Mouse (Mus musculus) spleen, postnatal 36 days (tissue): ENCODE results near the gene Fam155a.

Source experiments
- DNase-seq, 2 experiments: peaks; one replicate each; pipeline ENCODE4 v3.0.0; 2022; ENCODE audit warnings: low spot score in 2 of 2, mixed read lengths in 1 of 2

Gene Fam155a

DNA sequence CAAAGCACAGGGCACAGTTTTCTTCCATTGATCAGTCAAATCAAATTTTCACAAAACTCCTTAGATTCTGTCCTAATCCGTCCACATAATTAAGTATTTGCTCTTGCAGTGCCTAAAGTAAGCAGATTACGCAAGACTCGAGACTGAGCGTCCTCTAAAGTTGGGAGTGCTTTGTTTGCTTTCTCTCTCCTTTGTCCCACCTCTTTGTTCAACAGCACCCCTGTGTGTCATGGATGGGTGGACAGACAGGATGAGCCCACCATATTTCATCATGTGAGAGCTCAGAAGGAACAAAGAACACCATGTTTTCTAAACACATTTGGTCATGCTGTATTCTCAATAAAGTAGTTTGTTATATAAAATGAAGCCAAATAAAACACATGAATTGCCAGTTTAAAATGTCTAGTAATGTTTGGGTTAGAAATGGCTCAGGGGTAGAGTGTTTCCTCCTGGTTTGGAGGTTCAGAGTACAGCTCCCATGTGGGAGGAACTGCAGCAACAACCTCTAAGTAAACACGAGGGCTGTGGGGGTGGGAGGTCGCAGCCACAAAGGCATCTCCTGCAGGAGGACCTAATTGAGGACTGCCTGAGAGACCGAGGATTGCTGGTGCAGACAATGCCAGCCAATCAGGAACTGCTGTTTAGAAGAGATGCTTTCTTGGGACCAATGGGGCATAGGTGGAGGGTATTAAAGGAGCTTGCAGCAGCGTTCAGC lies 482.8 kb downstream of the Fam155a start:
- DNase-seq, result no peak

DNA sequence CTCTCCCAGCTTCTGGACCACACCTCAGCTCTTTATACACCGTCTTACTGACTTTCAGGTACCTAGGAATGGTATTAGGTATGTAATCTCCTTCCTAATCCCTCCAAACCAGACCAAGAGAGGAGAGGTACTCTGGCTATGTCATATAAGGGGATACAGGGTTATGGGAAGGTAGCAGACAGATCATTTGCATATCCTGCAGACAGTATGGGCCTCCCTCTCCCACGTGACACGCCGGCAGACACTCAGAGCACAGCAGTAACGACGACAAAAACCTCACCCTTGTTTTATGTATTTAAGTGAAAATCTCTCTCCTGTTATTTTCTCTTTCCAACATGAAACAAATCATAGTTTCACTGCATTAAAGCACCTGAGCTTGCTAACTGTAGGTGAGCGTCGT lies 496.8 kb downstream of the Fam155a start:
- DNase-seq, result no peak

DNA sequence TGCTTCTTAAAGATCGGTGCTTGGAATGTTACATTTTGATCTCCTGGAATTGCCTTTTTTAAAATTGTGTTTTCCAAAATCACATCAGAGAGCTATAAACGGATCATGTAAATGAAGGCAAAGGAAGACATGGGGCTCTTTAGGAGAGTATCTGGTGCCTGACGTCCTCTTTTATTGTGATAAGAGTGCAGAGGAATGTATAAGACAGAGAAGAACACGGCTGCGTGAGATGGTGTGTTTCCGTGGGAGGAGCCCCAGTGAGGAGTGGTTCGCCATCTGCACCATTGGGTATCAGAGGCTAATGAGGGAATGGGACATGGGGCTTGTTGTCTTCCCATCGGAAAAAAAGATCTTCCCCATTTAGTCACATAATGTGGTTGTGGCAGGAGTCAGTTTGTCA lies 506.6 kb downstream of the Fam155a start:
- no peak for DNase-seq

DNA sequence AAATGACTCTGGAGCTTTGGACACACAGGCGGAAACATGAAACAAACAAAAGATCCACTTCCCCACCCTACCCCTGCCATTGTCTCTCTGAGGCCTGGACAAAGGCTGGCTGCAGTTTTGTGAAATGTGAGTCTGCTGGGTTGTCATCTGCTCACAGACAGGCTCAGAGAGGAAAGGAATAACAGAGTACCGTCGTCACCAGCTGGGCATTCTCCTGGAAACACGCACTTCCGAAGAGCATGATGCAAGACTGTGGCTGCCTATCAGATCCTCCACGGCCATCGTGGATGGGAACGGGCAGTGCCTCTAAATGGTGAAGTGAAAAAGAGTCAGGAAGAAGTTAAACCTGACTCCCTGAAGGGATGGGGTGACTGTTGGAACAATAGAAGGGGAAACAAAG lies 509.4 kb downstream of the Fam155a start:
- DNase-seq, result no peak

DNA sequence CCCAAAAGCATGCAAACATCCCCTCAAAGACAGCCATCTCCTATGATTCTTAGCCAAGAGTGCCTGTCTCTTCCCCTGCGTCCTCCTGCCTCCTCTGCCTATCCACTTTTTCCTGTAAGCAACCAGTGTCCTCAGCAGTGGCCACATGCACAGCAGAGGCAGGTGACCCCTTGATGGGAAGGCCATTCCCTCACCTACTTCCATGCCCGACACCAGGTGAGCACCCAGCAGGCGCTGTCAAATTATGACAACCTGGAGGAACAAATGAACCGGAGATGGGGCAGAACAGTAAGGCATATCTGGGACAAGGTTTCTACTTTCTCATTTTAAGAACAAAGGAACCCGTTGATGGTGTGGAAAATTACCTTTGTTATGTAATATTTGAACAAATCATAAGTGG lies 515.6 kb downstream of the Fam155a start:
- no peak for DNase-seq

DNA sequence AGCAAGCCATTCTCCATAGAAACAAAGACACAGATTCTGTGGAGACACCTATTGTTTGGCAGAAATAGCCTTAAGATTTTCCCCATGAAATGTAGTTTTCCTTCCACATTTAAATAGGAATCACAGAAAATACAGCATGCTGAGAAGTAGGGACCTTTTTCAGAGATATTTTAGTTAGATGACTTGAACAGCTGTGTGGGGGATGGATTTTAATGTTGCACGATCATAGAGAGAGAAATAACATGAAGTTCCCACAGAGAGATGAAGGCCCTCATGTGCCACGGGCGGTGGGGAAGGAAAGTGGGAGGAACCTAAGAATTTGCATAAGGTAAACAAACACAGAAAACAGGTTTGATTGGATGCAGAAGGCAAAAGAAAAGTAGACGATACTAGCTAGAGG lies 518.0 kb downstream of the Fam155a start:
- no peak for DNase-seq

DNA sequence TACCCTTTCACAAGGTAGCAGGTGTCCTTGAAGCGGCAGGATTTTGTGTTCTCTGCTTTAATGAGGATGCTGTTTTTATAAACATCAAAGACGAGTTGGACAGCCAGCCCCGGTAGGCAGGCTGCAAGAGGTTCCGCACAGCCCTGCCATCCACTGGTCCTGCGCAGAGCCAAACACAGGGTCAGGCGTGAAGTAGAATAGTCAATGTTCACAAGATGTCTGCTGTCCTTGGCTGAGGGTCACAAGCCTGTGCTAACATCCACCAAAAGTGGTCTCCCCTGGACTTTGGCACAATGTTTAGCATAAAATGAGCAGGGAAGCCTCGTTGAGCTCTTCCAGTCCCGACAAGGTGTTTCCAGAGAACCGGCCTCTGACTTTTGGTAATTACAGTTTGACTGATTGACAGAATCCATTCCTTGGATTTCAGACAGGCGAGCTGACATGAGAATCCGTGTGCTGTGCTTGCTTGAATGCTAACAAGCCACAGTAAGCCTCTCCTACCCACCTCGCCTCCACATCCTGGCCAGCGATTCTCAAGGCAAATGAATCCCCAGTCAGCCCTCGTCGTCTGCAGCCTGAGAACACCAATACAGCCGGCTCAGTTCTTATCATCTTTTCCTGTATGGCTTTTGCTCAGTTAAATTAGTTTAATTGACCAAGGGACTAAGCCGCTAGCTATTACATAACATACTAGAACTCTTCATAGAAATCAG lies 522.7 kb downstream of the Fam155a start:
- DNase-seq, result no peak

DNA sequence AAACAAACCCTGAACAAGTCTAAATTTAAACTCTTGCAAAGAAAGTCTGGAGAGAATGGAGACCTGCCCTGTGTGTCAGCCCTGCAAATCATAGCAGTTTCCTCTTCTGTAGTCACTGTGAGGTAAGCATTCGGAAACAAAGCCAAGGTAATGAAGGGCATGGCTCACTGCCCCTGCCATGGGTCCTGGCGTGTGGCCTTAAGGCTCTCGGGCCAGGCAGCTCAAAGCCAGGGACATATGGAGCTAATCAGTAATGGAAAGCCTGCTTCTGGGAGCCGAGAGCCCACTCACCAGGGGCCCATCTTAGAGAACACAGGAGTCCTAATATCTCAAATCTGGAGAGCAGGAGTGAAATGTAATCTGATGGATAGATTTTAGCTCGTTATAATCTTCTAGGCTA lies 525.0 kb downstream of the Fam155a start:
- no peak for DNase-seq

DNA sequence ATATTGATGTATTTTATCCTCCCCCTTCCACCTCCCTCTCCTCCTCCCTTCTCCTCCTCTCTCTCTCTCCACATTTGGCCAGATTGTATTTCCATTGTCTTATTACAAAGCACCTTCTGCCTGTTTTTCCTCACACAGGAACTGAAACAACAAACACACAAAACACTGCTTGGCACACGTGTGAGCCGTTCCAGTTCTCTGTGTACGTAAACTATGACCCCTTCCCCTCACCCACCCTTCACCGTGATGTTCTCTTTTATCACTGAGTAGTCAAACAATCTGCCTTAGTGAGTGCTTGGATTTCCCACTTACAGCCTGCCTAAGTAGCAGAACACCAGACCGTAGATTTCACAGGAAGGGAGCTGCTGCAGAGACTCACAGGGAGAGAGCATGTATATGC lies 530.0 kb downstream of the Fam155a start:
- no peak for DNase-seq

DNA sequence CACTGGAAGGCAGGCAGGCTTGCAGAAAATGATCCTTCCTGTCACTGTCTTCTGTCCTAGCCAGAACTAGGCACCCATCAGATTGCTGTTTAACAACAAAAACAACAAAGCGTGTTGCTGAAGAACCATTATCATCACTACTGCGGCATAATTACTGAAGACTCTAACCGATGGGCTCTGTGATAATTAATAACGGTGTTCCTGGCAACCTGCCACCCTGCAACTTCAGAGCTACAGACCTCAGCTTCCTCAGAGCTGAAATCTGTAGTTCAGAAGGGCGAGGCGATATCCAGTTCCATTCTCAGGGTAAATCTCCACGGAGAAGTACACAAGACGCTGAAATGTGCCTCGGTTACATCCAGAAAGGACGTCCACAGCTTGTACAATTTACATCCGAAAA lies 531.2 kb downstream of the Fam155a start:
- DNase-seq, result no peak

DNA sequence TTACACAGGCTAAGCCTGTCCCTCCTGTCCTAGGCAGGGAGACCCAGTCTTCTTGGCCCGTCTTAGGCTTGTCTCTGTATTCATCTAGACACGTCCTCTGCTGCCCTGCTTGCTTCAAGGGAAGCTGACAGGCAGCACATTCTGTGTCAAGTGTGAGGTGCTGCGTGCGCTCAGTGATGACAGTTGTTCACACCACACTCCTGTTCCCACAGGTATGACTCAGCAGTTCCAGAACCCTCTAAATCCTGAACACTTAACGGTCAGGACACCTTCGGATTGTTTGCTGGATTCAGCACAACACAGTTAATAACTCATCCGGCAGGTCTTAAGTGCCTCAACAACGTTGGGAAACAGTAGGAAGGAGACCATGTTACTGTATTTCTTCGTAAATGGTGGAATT lies 532.0 kb downstream of the Fam155a start:
- DNase-seq, result no peak

DNA sequence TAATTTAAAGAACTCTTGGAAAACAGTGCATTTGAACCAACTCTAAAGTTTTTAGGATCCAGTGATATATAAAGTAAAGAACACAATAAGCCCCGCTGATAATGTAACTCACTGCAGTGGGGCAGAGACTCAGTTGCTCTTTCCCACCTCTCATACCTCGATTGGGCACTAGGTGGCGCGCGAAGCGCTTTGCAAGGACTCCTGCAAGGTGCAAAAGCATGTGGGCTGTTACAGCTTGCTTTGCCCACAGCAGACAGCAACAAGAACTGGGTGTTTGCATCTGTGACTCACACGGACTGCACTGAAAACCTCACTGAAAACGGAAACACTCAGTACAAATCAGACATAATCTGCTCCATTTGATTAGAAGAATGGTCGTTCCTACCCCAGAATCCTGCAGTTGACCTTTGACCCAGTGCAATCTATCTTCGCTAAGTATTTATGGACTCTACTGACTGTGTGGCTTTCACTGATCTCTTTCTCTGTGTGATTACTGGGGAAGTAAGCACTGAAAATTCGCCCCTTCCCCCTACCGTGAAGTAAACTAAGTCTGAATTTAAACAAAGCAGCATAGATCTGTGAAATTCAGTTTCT lies 537.5 kb downstream of the Fam155a start:
- DNase-seq, result peak; percentile 21 to 32

DNA sequence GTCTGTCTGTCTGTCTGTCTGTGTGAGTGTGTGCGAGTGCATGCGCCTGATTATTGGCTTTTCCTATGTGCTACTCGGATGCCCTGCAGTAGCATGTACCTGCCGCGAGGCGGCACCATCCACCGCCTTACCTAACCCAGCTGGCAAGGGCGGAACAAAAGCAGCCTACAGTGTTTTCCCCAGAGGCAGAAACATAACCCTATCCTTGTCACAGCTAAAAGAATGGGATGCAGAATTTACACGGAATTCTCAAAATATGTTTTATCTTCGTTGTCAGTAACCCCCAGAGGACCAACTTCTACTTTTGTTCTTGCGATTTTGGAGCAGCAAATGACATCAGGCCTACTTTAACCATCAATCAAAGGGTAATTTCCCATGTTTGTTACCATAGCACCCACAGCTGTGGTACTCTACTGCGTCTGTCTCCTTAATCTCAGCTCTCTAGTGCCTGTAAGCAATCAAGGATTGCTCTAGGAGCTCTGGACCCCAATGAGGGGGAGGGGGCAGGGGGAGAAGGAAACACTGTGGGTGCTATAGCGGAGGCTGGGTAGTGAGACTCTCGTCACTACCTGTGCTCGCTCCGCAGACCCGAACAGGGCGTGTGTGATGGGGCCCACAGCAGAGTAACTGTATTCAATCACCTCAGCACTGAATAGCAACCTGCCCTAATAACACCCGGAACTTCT lies 543.0 kb downstream of the Fam155a start:
- DNase-seq, result no peak

DNA sequence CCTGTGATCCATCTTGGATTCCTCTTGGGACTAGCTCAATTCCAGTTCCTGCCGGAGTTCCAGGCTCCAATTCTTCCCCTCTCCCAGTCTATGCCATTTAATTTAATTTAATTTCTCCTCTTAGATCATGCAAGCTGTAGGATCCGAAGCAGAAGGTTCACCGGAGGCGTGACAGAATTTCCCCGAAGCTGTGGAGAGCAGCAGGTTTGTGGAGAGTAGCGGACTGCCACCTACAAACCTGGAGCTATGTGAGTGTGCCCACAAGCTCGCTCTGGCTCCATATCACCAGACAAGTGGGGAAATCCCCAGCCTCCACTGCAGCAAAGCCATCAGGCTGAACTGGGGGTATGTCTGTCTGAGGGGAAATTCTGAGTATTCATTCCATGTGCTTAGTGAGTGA lies 544.2 kb downstream of the Fam155a start:
- DNase-seq, result no peak

DNA sequence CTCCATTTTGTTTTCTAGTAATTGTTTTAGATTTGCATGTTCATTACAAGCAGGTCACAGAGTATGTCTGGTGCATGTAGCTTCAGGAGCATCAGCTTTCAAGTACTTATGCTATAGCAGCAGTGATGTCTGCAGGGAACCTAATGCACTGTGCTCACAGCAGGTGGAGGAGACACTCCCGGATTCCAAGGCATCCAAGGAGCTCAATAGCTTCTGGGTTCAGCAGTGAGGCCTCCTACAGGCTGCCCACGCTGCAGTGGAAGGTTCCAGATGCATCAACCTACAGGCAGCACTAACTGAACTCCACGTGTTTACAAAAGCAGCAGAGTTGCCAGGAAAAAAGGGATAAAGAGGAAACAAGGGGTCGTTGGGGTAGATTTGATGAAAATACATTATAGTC lies 559.2 kb downstream of the Fam155a start:
- no peak for DNase-seq

DNA sequence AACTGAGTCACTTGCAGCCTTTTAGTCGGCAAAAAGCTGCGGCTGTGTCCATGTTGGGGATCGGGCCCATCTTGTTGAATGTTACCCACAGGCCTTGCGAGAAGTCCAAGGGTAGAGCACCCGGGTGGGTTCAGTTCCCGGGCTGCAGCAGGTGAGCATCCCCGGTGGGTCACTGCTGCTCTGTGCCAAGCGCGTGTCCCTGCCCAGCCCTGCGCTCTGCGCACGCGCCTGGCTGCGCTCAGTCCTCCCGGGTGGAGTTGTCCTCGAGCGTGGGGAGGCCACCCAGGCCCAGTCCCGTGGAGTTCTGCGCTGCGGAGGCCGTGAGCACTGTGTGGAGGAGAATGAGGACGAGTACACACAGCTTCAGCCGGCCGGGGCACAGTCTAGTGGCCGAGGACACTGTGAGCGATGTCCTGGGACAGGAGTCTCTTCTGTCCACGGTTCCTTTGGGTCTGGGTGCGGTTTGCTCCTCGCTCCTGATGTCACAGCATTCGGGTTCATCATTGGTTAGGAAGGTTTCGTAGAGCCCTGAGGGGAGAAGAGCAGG lies 563.4 kb downstream of the Fam155a start:
- peak in 1 of 2 experiments; percentile 1 for DNase-seq

DNA sequence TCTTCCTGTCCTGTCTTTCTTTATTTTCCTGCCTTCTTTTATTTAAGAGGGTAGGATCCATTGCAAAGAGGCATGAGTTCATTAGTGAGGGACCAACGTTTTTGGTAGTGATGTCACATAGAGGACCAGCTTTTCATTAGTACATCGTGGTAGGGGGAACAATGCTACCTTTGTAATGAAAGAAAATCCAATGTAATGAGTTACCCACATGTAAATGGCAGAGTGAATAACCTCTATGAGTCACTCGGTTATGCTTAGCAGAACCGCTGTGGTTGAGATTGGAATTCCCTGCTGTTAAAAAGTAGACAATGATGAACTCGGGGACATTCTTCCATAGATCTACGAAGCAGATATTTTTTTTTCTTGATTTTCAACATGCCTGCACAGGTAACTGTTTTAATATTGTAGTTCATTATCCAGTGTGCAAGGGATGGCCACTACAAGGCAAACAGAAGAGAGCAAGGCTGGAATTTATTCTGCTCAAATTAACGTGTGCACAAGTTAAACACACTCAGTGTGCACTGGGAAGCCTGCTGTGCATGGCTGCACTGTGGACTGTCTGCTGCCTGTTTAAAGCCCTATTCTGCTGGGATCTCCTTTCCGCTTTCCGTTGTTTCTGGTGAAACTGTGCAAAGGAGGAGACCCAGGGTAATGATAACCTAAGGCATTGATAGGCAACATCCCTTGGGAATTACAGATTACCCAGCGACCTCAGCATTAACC lies 566.5 kb downstream of the Fam155a start:
- DNase-seq, result no peak

DNA sequence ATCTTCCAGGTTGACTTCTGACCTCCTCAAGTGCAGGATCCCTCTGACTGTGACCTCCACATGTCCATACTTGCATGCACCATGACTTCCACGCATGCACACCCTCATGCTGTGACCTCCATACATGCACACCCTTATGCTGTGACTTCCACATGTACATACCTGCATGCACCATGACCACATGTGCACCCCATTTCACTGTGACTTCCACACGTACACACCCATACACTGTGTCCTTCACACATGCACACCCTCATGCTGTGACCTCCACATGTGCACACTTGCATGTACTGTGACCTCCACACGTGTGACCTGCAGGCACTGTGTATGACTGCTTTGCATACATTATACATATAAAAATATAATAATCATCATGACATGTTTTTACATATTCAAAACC lies 570.9 kb downstream of the Fam155a start:
- no peak for DNase-seq

DNA sequence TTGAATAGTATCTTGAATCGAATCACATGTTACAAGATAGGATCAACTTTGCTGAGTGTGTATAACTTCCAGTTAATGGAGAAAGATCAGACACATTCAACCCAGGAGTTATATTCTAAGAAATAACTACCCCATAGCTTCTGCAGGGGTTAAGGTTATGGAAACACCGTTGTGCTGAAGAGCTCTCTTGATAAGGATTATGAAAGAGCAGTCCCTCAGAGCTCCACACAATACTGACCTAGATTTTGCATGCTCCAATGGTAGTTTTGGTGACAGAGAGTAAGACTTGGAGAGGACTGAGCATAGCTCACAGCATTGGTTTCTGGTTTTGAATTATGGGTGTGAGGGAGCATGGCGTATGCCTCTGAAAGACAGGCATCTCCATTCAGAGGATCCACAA lies 579.3 kb downstream of the Fam155a start:
- DNase-seq, result no peak

DNA sequence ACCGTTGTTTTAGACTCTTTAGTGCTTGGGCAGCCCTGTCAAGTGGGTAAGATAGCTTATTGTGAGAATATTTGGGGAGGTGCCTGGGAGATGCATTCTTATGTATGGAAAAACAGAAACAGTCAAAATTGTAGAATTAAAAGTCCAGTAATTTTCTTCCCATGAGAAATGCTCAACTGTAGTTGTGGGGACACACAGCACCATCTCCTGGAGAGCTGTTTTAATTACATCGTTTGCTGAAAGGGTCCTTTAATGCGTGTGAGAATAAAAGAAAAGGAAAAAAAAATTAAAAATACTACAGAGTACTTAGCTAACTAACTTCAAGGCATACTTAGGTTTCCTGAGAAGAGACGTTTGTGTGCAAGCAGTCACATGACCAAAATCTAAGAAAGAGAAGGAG lies 582.3 kb downstream of the Fam155a start:
- no peak for DNase-seq

DNA sequence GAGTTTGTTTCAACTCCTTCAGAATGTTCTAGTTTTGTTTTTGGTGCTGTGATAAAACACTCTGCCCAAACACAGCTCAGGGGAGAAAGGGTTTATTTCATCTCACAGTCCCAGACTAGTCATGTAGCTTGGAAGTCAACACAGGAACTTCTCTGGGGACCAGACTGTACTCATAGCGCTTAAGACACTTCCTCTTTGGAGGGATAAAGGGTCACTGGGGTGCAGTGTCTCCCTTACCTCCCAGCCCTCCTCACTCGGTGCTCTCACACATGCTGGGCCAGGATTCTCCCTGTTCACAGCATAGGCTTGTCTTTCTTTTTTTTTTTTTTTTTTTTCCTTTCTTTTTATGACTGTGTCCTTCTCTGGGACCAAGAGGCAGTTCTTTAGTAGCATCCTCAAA lies 585.8 kb downstream of the Fam155a start:
- DNase-seq, result no peak

DNA sequence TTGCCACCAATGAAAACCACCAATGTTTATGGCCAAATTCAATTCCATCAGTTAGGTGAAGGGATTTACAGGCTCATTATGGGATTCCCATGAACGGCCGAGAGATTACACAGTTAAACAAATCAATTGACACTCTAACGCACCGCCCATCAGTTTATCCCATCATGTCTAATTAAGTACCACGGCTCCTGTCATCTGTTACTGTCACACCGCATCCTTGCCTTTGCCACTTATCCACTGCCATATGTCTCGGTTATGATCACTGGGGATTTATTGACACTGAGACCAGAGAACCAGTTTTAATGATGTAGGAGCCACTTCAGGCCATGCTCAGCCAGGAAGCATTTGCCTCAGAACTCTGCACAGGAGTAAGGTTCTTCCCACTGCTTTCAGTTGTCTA lies 588.5 kb downstream of the Fam155a start:
- DNase-seq, result no peak
